Mouse (Mus musculus) heart, adult 2 months (tissue): ENCODE measurements around the gene Slc9a9. TPM values are rescaled to one million over a fixed set of nuclear protein-coding genes. Genes with fewer than 3 reads are reported as not detected.

Experiments
- DNase-seq, 2 experiments: peaks; one replicate each; pipeline ENCODE4 v3.0.0; 2021
- H3K27ac ChIP-seq: fragments of 200-600 bp; 2 replicates; pipeline ENCODE4 v1.8.1; 2022
- H3K27me3 ChIP-seq: fragments of 200-500 bp; 2 replicates; pipeline ENCODE4 v1.6.1; 2012; ENCODE audit warnings: mild to moderate bottlenecking, low read length, inconsistent platforms, mixed read lengths; ENCODE audit not compliant: control insufficient read depth, insufficient read depth
- H3K36me3 ChIP-seq: fragments of 200-500 bp; 2 replicates; pipeline ENCODE4 v1.6.1; 2012; ENCODE audit warnings: low read length, inconsistent platforms; ENCODE audit not compliant: control insufficient read depth, insufficient read depth
- H3K4me1 ChIP-seq: fragments of 200-500 bp; 2 replicates; pipeline ENCODE4 v1.6.1; 2011; ENCODE audit warnings: low read length; ENCODE audit not compliant: control insufficient read depth, insufficient read depth
- H3K4me3 ChIP-seq: fragments of 200-600 bp; 2 replicates; pipeline ENCODE4 v1.8.1; 2022
- H3K79me2 ChIP-seq: fragments of 200-500 bp; replicated peaks from 2 replicates; pipeline ENCODE4 v1.6.1; 2012; ENCODE audit warnings: mild to moderate bottlenecking, inconsistent platforms, low read length, moderate library complexity, mixed read lengths; ENCODE audit not compliant: control insufficient read depth, insufficient read depth
- H3K9ac ChIP-seq: fragments of 200-500 bp; 2 replicates; pipeline ENCODE4 v1.6.1; 2012; ENCODE audit warnings: low read depth, mild to moderate bottlenecking, control low read depth, inconsistent platforms, low read length, mixed read lengths
- CTCF ChIP-seq: fragments of 200-600 bp; IDR thresholded peaks from 2 replicates; pipeline ENCODE4 v1.8.1; 2022; ENCODE audit warnings: antibody characterized with exemption, mild to moderate bottlenecking, moderate library complexity
- EP300 ChIP-seq: fragments of 200-500 bp; IDR thresholded peaks from 2 replicates; pipeline ENCODE4 v1.6.1; 2011; ENCODE audit warnings: low read depth, low read length, control low read depth; ENCODE audit not compliant: insufficient read depth
- POLR2A ChIP-seq: fragments of 200-500 bp; IDR thresholded peaks from 2 replicates; pipeline ENCODE4 v1.6.1; 2011; ENCODE audit warnings: mild to moderate bottlenecking, low read depth, low read length, control low read depth; ENCODE audit not compliant: insufficient read depth
- WGBS: fragments of 180-500 bp; shearing (Covaris S2); methylation state at CpG from one replicate; pipeline ENCODE4 v1.1.7; 2018; 5-methylcytosine and 5-hydroxymethylcytosine counted together
- intact Hi-C: fragments of 180-260 bp; cut with DNase I; formaldehyde crosslinking; loops from one replicate; pipeline ENCODE4 v1.15.1; 2025
- polyA plus RNA-seq: library from polyadenylated mRNA; depleted of rRNA; stranded (reverse); fragments of >200 nt; gene quantifications from 2 replicates; pipeline ENCODE4 v1.2.3, GENCODE M21; 2012
- total RNA-seq, 2 experiments: library from RNA; stranded (reverse); gene quantifications; 2 replicates each; pipeline ENCODE4 v1.2.3; 2021

Gene Slc9a9
- total and polyA plus RNA-seq, 3 experiments = 1.9 to 2.2 (median 2.0) TPM

DNA sequence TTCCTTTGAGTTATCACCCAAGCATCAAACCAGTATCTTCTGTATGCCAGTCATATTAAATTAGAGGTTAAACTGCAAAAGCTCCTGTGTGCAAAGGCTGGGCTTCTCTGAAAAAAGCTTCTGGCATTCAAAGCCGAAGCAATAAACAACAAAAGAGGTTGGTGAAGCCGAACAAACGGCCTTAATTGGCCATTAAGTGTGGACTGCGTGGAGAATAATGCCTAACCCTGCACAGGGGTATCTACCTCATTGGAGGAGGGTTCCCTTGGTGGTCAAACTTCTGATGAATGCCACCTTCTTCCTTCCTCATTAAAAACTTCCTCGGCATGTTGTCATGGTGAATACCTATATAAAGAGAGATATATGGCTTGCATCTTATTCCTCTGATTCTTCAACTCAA lies 90.2 kb downstream of the Slc9a9 start:
- no peaks in the 10 kb centered on the region for H3K36me3 ChIP-seq
- intact Hi-C loops = no loop called here
- no peaks in the 10 kb centered on the region for H3K4me1 ChIP-seq
- H3K4me3 ChIP-seq = no peak overlapping the region
- WGBS = 80% methylated on average over 5 of the region's 5 CpGs
- H3K9ac ChIP-seq = no peak overlapping the region
- H3K27me3 ChIP-seq = no peaks in the 10 kb centered on the region
- no peaks in the 10 kb centered on the region for H3K79me2 ChIP-seq
- TF ChIP-seq POLR2A (no peak), CTCF (no peak), EP300 (no peak)
- DNase-seq = no peak
- H3K27ac ChIP-seq = no peak overlapping the region

DNA sequence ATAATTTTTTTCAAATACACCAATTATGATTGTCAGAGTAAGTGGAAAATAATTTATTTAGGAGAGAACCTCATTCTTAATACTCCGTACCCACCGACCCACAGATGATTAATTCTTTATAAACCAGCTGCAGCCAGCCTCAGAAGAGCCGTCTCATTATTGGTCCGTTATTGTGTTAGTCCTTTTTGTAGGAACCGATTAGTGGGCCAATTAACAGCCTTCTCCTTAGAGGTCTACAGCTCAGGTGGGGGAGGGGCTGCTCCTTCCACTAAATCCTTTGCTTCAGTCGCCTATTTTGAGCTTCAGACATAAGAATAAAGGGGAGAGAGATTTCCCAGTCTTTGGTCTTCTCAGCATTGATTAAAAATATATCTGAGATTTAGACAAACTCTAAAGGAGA lies 98.4 kb downstream of the Slc9a9 start:
- 79% methylated on average over 6 of the region's 6 CpGs for WGBS
- Histone ChIP-seq H3K27me3 (no peaks in the 10 kb centered on the region), H3K36me3 (no peaks in the 10 kb centered on the region), H3K4me3 (no peak overlapping the region), H3K27ac (no peak overlapping the region), H3K9ac (no peak overlapping the region), H3K4me1 (no peaks in the 10 kb centered on the region), H3K79me2 (no peaks in the 10 kb centered on the region)
- no peak for DNase-seq
- intact Hi-C loops = no loop called here
- TF ChIP-seq EP300 (no peak), POLR2A (no peak), CTCF (no peak)

DNA sequence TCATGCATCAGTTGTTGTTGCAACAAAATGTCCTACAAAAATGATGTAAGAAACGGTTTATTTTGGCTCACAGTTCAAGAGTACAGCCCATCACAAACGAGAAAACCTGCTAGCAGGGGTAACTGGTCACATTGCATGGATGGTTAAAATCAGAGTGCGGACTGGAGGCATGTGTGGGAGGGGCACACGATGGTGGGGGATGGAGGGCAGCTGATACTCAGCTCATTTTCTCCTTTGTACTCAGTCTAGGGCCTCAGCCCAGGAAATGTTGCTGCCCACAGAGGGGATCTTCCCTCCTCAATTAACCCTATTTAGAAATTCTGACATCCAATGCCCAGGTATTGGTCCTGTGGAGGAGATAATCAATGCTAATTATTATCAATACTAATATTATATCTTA lies 98.8 kb downstream of the Slc9a9 start:
- Histone ChIP-seq H3K27me3 (no peaks in the 10 kb centered on the region), H3K9ac (no peak overlapping the region), H3K4me1 (no peaks in the 10 kb centered on the region), H3K4me3 (no peak overlapping the region), H3K27ac (no peak overlapping the region), H3K79me2 (no peaks in the 10 kb centered on the region), H3K36me3 (no peaks in the 10 kb centered on the region)
- TF ChIP-seq POLR2A (no peak), EP300 (no peak), CTCF (no peak)
- intact Hi-C loops = no loop called here
- DNase-seq = no peak
- WGBS = 69% methylated on average over 4 of the region's 4 CpGs

GRCm38 (mm10) chr9:94773357-94773756 lies 103.6 kb downstream of the Slc9a9 start:
- H3K4me3 ChIP-seq = no peak overlapping the region
- no peaks in the 10 kb centered on the region for H3K36me3 ChIP-seq
- H3K9ac ChIP-seq = no peak overlapping the region
- no peaks in the 10 kb centered on the region for H3K4me1 ChIP-seq
- DNase-seq = no peak
- WGBS = 56% methylated on average over 4 of the region's 4 CpGs
- H3K79me2 ChIP-seq = no peaks in the 10 kb centered on the region
- intact Hi-C loops = no loop called here
- H3K27ac ChIP-seq = no peak overlapping the region
- TF ChIP-seq CTCF (no peak), POLR2A (no peak), EP300 (no peak)
- H3K27me3 ChIP-seq = no peaks in the 10 kb centered on the region

DNA sequence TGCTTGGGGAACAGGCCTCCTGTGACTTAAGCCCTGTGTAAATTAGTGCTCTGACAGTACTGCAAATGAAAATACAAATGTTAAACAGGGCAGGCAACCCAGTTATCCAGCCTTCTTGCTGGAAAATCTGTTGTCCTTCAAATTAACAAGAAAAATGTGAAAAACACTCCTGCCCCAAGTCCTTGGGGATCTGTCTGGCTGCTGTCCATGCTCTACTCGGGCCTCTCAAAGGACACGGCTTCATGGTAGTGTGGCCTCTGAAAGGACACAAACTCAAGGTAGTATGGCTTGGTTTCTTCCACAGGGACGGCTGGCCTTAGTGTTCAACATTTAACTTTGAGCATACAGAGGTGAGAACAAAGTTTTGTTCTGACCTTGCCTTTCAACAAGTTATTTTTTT lies 118.6 kb downstream of the Slc9a9 start:
- Histone ChIP-seq H3K36me3 (no peaks in the 10 kb centered on the region), H3K27ac (no peak overlapping the region), H3K79me2 (no peaks in the 10 kb centered on the region), H3K27me3 (no peaks in the 10 kb centered on the region), H3K4me1 (no peaks in the 10 kb centered on the region), H3K9ac (no peak overlapping the region), H3K4me3 (no peak overlapping the region)
- no peak for DNase-seq
- intact Hi-C loops = no loop called here
- WGBS = 48% methylated on average over 3 of the region's 3 CpGs
- TF ChIP-seq EP300 = no peak
- TF ChIP-seq CTCF = no peak
- TF ChIP-seq POLR2A = no peak

DNA sequence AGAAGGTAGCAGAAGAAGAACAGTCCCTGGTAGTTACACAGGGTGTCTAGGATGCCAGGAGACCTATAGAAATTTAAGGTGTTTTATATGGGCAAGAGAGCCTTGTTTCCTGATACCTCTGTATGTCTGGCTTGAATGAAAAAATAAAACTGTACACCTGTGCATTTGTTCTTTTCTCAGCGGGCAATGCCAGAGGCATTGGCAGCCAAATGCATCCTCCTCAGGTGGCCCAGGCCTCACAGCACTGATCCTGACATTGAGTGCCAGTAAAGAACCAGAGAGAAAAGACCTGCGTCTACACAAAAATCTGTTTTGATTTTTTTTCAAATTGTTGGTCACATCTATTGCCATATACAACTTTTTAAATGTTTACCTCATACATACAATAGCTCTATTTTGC lies 121.3 kb downstream of the Slc9a9 start:
- no peak overlapping the region for H3K27ac ChIP-seq
- no peak overlapping the region for H3K4me3 ChIP-seq
- H3K79me2 ChIP-seq = no peaks in the 10 kb centered on the region
- intact Hi-C loops = no loop called here
- TF ChIP-seq CTCF (no peak), POLR2A (no peak), EP300 (no peak)
- no peaks in the 10 kb centered on the region for H3K4me1 ChIP-seq
- H3K27me3 ChIP-seq = no peaks in the 10 kb centered on the region
- DNase-seq = no peak
- H3K9ac ChIP-seq = no peak overlapping the region
- H3K36me3 ChIP-seq = no peaks in the 10 kb centered on the region
- WGBS = 96% methylated on average over 2 of the region's 2 CpGs
